Mouse (Mus musculus): ENCODE measurements around the gene Rad23a. TPM values are rescaled to one million over a fixed set of nuclear protein-coding genes. Genes with fewer than 3 reads are reported as not detected.
A peak's percentile ranks its signal among the peaks of the same experiment; 100 is the strongest.

Gene Rad23a
- 69.4 and 78.1 TPM in 2 replicates for polyA plus RNA-seq (2014; fragmentation: Nextera tagmentation; extraction: Ambion mirVana)

DNA sequence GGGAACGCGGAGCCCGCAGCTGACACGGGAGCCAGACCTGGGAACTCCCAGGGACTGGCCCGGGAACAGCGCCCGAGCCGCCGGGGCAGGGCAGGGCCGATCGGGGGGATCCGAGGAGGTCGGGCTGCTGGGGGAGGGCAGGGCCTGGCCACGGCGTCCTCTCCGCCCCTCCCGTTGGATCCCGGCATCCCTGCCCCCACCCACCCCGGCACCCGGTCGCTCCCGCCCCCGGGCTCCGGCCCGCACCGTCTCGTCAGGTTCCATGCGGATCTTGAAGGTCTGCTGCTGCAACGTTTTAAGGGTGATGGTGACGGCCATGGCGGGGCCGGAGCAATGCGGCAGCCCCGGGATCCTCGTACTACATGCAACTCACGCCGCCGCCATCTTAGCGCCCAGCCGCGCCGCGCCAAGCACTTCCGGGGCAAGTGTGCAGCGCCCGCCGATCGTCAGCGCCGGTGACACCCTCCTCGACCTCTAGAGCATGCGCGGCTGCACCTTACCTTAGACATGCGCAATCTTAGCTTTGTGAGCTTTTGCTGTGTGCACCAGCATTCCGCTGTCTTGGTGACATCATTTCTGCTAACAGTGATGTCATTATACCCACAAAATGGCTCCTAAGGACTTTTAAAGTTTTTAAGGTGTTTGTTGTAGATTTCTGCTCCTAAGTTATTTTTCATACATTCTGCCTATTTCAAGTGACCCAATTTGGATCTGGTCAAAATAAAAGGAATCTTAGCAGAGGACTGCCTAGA lies at the start of gene Rad23a:
Rad23a (minus strand) TSS at position 418 of the 752 bp plus-strand sequence.
- Histone ChIP-seq H3K9me3 (ENCODE audit: control insufficient read depth, low read length) (no peaks in the 10 kb centered on the region), H3K27me3 (ENCODE audit: control insufficient read depth, insufficient read depth, low read length) (no peaks in the 10 kb centered on the region), H3K36me3 (ENCODE audit: control insufficient read depth, insufficient read depth, low read length) (peaks cover 67% of the 10 kb centered on the region), H3K4me1 (ENCODE audit: control insufficient read depth, insufficient read depth, low read length) (peaks cover 23% of the 10 kb centered on the region), H3K9ac (replicated peaks; ENCODE audit: low read depth, low read length) (peak within 1 kb of the TSS; percentile 87), H3K4me2 (ENCODE audit: low read depth, low read length) (peak within 1 kb of the TSS; percentile 70), H3K4me3 (ENCODE audit: low read depth, low read length) (peak within 1 kb of the TSS; percentile 84), H3K27ac (ENCODE audit: low read depth, low read length) (peak within 1 kb of the TSS; percentile 83)
- peak; percentile 96 for ATAC-seq (ENCODE audit: low read depth)
- WGBS: 1% methylated on average over 45 of the region's 55 CpGs

DNA sequence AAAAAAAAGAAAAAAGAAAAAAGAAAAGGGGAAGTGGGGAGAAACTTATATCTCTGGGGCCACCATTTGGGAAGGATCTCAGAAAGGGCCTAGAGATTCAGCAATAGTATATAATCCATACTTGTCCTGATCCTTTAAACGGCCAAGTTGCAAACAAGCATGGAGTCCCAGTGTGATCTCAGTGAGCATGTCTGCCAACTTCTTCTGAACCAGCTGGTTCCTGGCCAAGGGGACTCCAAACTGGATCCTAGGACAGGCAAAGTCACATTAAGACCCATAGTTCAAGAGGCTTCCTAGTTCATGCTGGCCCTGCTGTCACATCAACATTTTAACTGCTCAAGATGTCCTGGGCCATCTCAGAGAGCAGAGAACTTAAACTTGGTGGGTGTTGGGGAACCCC lies 48.7 kb upstream of the Rad23a start:
- Histone ChIP-seq H3K36me3 (ENCODE audit: control insufficient read depth, insufficient read depth, low read length) (peaks cover 25% of the 10 kb centered on the region), H3K4me3 (ENCODE audit: low read depth, low read length) (no peak overlapping the region), H3K27me3 (ENCODE audit: control insufficient read depth, insufficient read depth, low read length) (no peaks in the 10 kb centered on the region), H3K4me1 (ENCODE audit: control insufficient read depth, insufficient read depth, low read length) (peaks cover 9% of the 10 kb centered on the region), H3K9me3 (ENCODE audit: control insufficient read depth, low read length) (no peaks in the 10 kb centered on the region), H3K27ac (ENCODE audit: low read depth, low read length) (no peak overlapping the region), H3K4me2 (ENCODE audit: low read depth, low read length) (no peak overlapping the region), H3K9ac (replicated peaks; ENCODE audit: low read depth, low read length) (no peak overlapping the region)
- 100% methylated on average over 1 of the region's 1 CpGs for WGBS
- no peak for ATAC-seq (ENCODE audit: low read depth)

GRCm38 (mm10) chr8:84888280-84888679 lies 47.8 kb upstream of the Rad23a start:
- Histone ChIP-seq H3K9ac (replicated peaks; ENCODE audit: low read depth, low read length) (no peak overlapping the region), H3K27ac (ENCODE audit: low read depth, low read length) (no peak overlapping the region), H3K4me1 (ENCODE audit: control insufficient read depth, insufficient read depth, low read length) (peaks cover 6% of the 10 kb centered on the region), H3K4me3 (ENCODE audit: low read depth, low read length) (no peak overlapping the region), H3K4me2 (ENCODE audit: low read depth, low read length) (no peak overlapping the region), H3K36me3 (ENCODE audit: control insufficient read depth, insufficient read depth, low read length) (peaks cover 25% of the 10 kb centered on the region), H3K27me3 (ENCODE audit: control insufficient read depth, insufficient read depth, low read length) (no peaks in the 10 kb centered on the region), H3K9me3 (ENCODE audit: control insufficient read depth, low read length) (no peaks in the 10 kb centered on the region)
- 86% methylated on average over 3 of the region's 3 CpGs for WGBS
- ATAC-seq (ENCODE audit: low read depth): no peak

DNA sequence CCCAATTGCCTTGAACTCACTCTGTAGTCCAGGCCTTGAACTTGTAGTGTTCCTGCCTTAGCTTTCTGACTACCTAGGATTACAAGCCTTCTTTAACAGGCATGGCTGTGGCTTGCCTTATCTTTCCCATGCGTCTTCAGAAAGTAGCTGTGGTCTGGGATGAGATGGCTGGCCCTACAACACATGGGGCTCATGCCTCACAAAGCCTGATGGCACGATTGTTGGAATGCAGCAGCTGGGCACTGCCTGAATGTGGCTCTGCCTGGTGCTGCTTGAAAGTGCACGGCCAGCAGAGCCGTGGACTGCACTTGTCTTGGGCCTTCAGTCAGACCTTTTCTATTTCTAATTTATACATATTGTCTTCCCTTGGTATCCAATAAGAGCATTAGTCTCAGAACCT lies 44.3 kb upstream of the Rad23a start:
- H3K4me2 ChIP-seq (ENCODE audit: low read depth, low read length): no peak overlapping the region
- no peak overlapping the region for H3K27ac ChIP-seq (ENCODE audit: low read depth, low read length)
- H3K9ac ChIP-seq (replicated peaks; ENCODE audit: low read depth, low read length): no peak overlapping the region
- H3K36me3 ChIP-seq (ENCODE audit: control insufficient read depth, insufficient read depth, low read length): peaks cover 18% of the 10 kb centered on the region
- no peaks in the 10 kb centered on the region for H3K9me3 ChIP-seq (ENCODE audit: control insufficient read depth, low read length)
- no peaks in the 10 kb centered on the region for H3K27me3 ChIP-seq (ENCODE audit: control insufficient read depth, insufficient read depth, low read length)
- H3K4me1 ChIP-seq (ENCODE audit: control insufficient read depth, insufficient read depth, low read length): no peaks in the 10 kb centered on the region
- no peak overlapping the region for H3K4me3 ChIP-seq (ENCODE audit: low read depth, low read length)
- no peak for ATAC-seq (ENCODE audit: low read depth)
- 86% methylated on average over 4 of the region's 4 CpGs for WGBS

DNA sequence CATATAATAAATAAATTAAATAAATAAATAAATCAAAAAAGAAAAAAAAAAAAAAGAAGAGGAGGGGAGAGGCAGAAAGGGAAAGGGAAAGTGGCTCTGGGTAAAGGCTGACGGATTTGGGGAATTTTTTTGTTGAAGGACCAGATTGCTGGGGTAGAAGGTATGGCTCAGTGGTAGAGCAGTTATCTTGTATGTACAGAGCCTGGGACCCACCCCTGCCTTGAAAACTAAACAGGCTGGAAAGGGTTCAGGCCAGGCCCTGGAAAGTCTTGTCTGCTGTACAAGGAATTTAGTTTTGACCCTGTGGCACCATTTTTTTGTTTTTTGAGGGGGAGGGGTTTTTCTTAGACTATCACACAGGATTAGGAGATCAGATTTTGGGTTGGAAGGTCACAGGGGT lies 38.5 kb upstream of the Rad23a start:
- H3K4me1 ChIP-seq (ENCODE audit: control insufficient read depth, insufficient read depth, low read length): no peaks in the 10 kb centered on the region
- H3K36me3 ChIP-seq (ENCODE audit: control insufficient read depth, insufficient read depth, low read length): no peaks in the 10 kb centered on the region
- H3K9ac ChIP-seq (replicated peaks; ENCODE audit: low read depth, low read length): no peak overlapping the region
- H3K9me3 ChIP-seq (ENCODE audit: control insufficient read depth, low read length): no peaks in the 10 kb centered on the region
- H3K4me2 ChIP-seq (ENCODE audit: low read depth, low read length): no peak overlapping the region
- 79% methylated on average over 1 of the region's 1 CpGs for WGBS
- no peak overlapping the region for H3K4me3 ChIP-seq (ENCODE audit: low read depth, low read length)
- no peak for ATAC-seq (ENCODE audit: low read depth)
- H3K27me3 ChIP-seq (ENCODE audit: control insufficient read depth, insufficient read depth, low read length): no peaks in the 10 kb centered on the region
- H3K27ac ChIP-seq (ENCODE audit: low read depth, low read length): no peak overlapping the region

DNA sequence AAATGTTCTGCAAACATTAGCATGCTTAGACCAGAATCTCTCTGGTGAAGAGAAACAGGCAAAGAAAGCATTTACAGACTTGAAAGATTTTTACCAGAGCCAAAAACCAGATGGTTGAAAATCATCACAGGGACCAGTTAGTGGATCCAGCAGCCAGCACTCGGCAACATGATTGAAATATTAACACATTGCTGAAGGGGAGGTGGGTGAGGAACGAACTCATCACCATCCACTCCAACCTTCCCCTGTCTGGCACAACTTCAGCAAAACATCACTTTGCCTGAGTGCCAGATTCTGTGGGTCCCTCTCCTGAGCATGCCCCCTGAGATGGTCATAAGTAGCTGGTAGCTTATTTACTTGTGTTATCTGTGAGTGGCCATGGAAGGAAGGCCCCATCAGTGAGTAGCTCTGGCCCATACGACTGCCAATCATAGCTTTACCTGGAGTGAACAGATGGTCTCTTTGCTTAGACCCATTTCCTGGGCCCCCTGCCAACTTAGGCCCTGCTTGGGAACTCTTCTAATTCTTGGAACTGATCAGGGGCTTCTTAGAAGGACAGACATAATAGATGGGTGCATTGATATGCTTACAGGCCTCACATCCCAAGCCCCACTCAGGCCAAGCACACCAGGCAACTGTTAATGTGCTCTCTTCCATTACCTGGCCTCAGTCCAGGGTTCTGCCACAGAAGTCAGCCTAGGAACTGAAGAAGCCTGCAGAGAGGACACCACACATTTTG lies 37.0 kb upstream of the Rad23a start:
- Histone ChIP-seq H3K9ac (replicated peaks; ENCODE audit: low read depth, low read length) (no peak overlapping the region), H3K36me3 (ENCODE audit: control insufficient read depth, insufficient read depth, low read length) (no peaks in the 10 kb centered on the region), H3K4me2 (ENCODE audit: low read depth, low read length) (no peak overlapping the region), H3K4me1 (ENCODE audit: control insufficient read depth, insufficient read depth, low read length) (no peaks in the 10 kb centered on the region; the same call in 1 of the 2 replicates), H3K4me3 (ENCODE audit: low read depth, low read length) (no peak overlapping the region), H3K9me3 (ENCODE audit: control insufficient read depth, low read length) (no peaks in the 10 kb centered on the region), H3K27me3 (ENCODE audit: control insufficient read depth, insufficient read depth, low read length) (peaks cover 4% of the 10 kb centered on the region; the same call in 1 of the 2 replicates), H3K27ac (ENCODE audit: low read depth, low read length) (no peak overlapping the region)
- 89% methylated on average over 3 of the region's 3 CpGs for WGBS
- no peak for ATAC-seq (ENCODE audit: low read depth)

DNA sequence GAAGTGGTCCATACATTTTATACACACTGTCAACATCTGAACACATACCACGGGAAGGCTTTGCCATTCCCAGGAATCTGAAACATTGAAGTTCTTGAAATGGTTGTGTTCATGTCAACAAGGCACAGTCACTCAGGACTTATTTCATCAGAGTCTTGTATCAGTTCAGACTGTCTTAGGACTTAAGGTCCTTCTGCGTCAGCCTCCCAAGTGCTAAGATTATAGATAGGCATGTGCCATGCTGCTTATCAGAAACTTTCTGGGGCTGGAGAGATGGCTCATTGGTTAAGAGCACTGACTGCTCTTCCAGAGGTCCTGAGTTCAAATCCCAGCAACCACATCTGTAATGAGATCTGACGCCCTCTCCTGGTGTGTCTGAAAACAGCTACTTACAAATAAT lies 33.9 kb upstream of the Rad23a start:
- Histone ChIP-seq H3K9me3 (ENCODE audit: control insufficient read depth, low read length) (no peaks in the 10 kb centered on the region), H3K27me3 (ENCODE audit: control insufficient read depth, insufficient read depth, low read length) (peaks cover 4% of the 10 kb centered on the region; the same call in 1 of the 2 replicates), H3K4me3 (ENCODE audit: low read depth, low read length) (no peak overlapping the region), H3K4me1 (ENCODE audit: control insufficient read depth, insufficient read depth, low read length) (no peaks in the 10 kb centered on the region; the same call in 1 of the 2 replicates), H3K36me3 (ENCODE audit: control insufficient read depth, insufficient read depth, low read length) (peaks cover 3% of the 10 kb centered on the region; the same call in 1 of the 2 replicates), H3K27ac (ENCODE audit: low read depth, low read length) (no peak overlapping the region), H3K4me2 (ENCODE audit: low read depth, low read length) (no peak overlapping the region), H3K9ac (replicated peaks; ENCODE audit: low read depth, low read length) (no peak overlapping the region)
- no peak for ATAC-seq (ENCODE audit: low read depth)
- WGBS: 93% methylated on average over 3 of the region's 3 CpGs

DNA sequence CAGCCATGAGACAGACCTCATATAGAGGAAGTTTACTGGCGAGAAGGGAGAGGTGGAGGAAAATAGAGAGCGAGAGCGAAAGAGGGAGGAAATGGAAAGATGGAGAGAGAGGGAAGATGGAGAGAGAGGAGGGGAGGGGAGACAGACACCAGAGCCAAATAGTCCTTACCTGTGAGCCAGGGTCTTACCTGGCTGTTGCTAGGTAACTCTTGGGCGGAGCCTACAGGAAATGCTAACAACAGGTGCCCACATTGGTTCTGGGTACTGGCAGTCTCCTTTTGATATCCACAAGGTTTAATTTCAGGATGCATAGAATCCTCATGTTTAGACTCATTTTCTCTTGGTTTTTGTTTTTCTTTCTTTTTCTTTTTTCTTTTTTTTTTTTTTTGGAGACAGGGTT lies 32.6 kb upstream of the Rad23a start:
- Histone ChIP-seq H3K4me2 (ENCODE audit: low read depth, low read length) (peak overlapping the region; percentile 71), H3K36me3 (ENCODE audit: control insufficient read depth, insufficient read depth, low read length) (peaks cover 16% of the 10 kb centered on the region; the same call in 1 of the 2 replicates), H3K4me1 (ENCODE audit: control insufficient read depth, insufficient read depth, low read length) (no peaks in the 10 kb centered on the region; the same call in 1 of the 2 replicates), H3K9ac (replicated peaks; ENCODE audit: low read depth, low read length) (no peak overlapping the region), H3K9me3 (ENCODE audit: control insufficient read depth, low read length) (no peaks in the 10 kb centered on the region), H3K27me3 (ENCODE audit: control insufficient read depth, insufficient read depth, low read length) (peaks cover 4% of the 10 kb centered on the region; the same call in 1 of the 2 replicates), H3K27ac (ENCODE audit: low read depth, low read length) (no peak overlapping the region), H3K4me3 (ENCODE audit: low read depth, low read length) (no peak overlapping the region; the same call in 1 of the 2 replicates)
- ATAC-seq (ENCODE audit: low read depth): no peak
- 73% methylated on average over 4 of the region's 4 CpGs for WGBS

Measured in neural tube, embryonic 14.5 days (tissue).